ENCODE assay signal across 22 mouse cellular contexts in genomic region chr2:146281346-146281745, GRCm38 (mm10). TPM values are rescaled to one million over a fixed set of nuclear protein-coding genes. Genes with fewer than 3 reads are reported as not detected.
DNase-seq lines count a peak whose midpoint lies in the region; ATAC-seq and TF ChIP-seq lines count a peak whose summit lies in the region.
"Had no signal": no experiment of that assay in that cellular context is flagged by ENCODE, and none has a peak within 500 bp of the region (broad histone marks: within the 10 kb centered on the region; RNA-seq: fewer than 3 reads in every experiment).

No protein-coding gene starts in this region.

- no peak overlapping the region for H3K4me3 ChIP-seq in G1E (ENCODE audit: low read depth, low read length)
- no peak overlapping the region for H3K4me3 ChIP-seq in forebrain, postnatal 0 days (ENCODE audit: low read depth, low read length)
- no peak overlapping the region for H3K4me3 ChIP-seq in liver, embryonic 14.5 days (ENCODE audit: insufficient read depth in 1 of 2, low read depth in 2 of 2, low read length in 2 of 2)
- no peak overlapping the region for H3K4me3 ChIP-seq in limb, embryonic 10.5 days
- H3K4me3 ChIP-seq: heart, embryonic 10.5 days; intestine, embryonic 15.5 days; layer of hippocampus, adult 2 months had no signal

- no peak for TF ChIP-seq CTCF in G1E (IDR thresholded peaks at IDR 0.05; ENCODE audit: low read depth, low read length)
- TF ChIP-seq CTCF in brain, embryonic 14.5 days (IDR thresholded peaks at IDR 0.05; ENCODE audit: borderline replicate concordance, extremely low read depth, insufficient read depth, insufficient read length): no peak
- no peak for TF ChIP-seq CTCF in forebrain, postnatal 0 days (IDR thresholded peaks at IDR 0.05; ENCODE audit: low read depth)
- no peak for TF ChIP-seq CTCF in liver, embryonic 14.5 days (IDR thresholded peaks at IDR 0.05; ENCODE audit: low read depth)

- H3K4me1 ChIP-seq in G1E (ENCODE audit: insufficient read depth, low read depth, low read length): peaks cover 36% of the 10 kb centered on the region
- H3K4me1 ChIP-seq in forebrain, postnatal 0 days (ENCODE audit: insufficient read depth): peaks cover 13% of the 10 kb centered on the region; the same call in 1 of the 2 replicates
- peaks cover 0 to 4% of the 10 kb centered on the region in 2 experiments; a peak in 1 of 4 replicates for H3K4me1 ChIP-seq in liver, embryonic 14.5 days (replicated peaks; ENCODE audit: control insufficient read depth in 2 of 2, insufficient read depth in 2 of 2, low read length in 1 of 2)
- H3K4me1 ChIP-seq in limb, embryonic 10.5 days: peaks cover 29% of the 10 kb centered on the region

- 44% methylated on average over 6 of the region's 6 CpGs for WGBS in forebrain, postnatal 0 days
- WGBS in liver, embryonic 14.5 days (ENCODE audit: insufficient replicate concordance): 28% methylated on average over 6 of the region's 6 CpGs
- 84% methylated on average over 6 of the region's 6 CpGs for WGBS in limb, embryonic 10.5 days

- H3K27ac ChIP-seq in forebrain, postnatal 0 days (ENCODE audit: low read depth, low read length): peak overlapping the region; percentile 57; the same call in 1 of the 2 replicates
- H3K27ac ChIP-seq in liver, embryonic 14.5 days: no peak overlapping the region
- H3K27ac ChIP-seq in limb, embryonic 10.5 days: no peak overlapping the region
- H3K27ac ChIP-seq: heart, embryonic 10.5 days; intestine, embryonic 15.5 days; layer of hippocampus, adult 2 months had no signal

- no peaks in the 10 kb centered on the region for H3K9me3 ChIP-seq in G1E (replicated peaks)
- H3K9me3 ChIP-seq in forebrain, postnatal 0 days (ENCODE audit: low read length): no peaks in the 10 kb centered on the region
- H3K9me3 ChIP-seq in liver, embryonic 14.5 days (ENCODE audit: control insufficient read depth, low read length): no peaks in the 10 kb centered on the region
- H3K9me3 ChIP-seq in limb, embryonic 10.5 days (replicated peaks): no peaks in the 10 kb centered on the region
- H3K9me3 ChIP-seq: heart, embryonic 10.5 days; intestine, embryonic 15.5 days had no signal

- peak; percentile 4 for DNase-seq in G1E (ENCODE audit: low spot score)
- peak; percentile 61 for DNase-seq in brain, embryonic 14.5 days (ENCODE audit: low read depth)
- no peak for DNase-seq in forebrain, postnatal 0 days
- peak in 2 of 3 experiments; percentile 4 to 10 for DNase-seq in liver, embryonic 14.5 days (ENCODE audit: low read depth in 3 of 3, low spot score in 3 of 3)
- no peak for DNase-seq in frontal cortex, postnatal 14 days (ENCODE audit: low spot score in 2 of 2)
- no peak for DNase-seq in limb, embryonic 10.5 days (ENCODE audit: low spot score)
- no peak for DNase-seq in adrenal gland, postnatal 4 days (ENCODE audit: low spot score in 2 of 2)
- DNase-seq: cerebellum, adult 11-12 months; cerebellum, postnatal 25 days; gastrocnemius, postnatal 25 days; lung, postnatal 14 days; right cerebral cortex, adult 18-20 months; spleen, adult 18-20 months had no signal

- TF ChIP-seq EP300 in liver, embryonic 14.5 days (IDR thresholded peaks at IDR 0.05; ENCODE audit: low read depth): peak; percentile 34

- H3K4me2 ChIP-seq in forebrain, postnatal 0 days (ENCODE audit: low read depth): no peak overlapping the region
- H3K4me2 ChIP-seq in liver, embryonic 14.5 days (ENCODE audit: low read depth): no peak overlapping the region
- H3K4me2 ChIP-seq: intestine, embryonic 15.5 days had no signal

- H3K9ac ChIP-seq in forebrain, postnatal 0 days: no peak overlapping the region
- H3K9ac ChIP-seq in liver, embryonic 14.5 days (replicated peaks): no peak overlapping the region
- H3K9ac ChIP-seq: intestine, embryonic 15.5 days had no signal

- peaks cover 13% of the 10 kb centered on the region for H3K36me3 ChIP-seq in G1E (replicated peaks)
- H3K36me3 ChIP-seq in forebrain, postnatal 0 days (ENCODE audit: insufficient read depth): no peaks in the 10 kb centered on the region
- H3K36me3 ChIP-seq in liver, embryonic 14.5 days (replicated peaks; ENCODE audit: control insufficient read depth, insufficient read depth, low read depth): no peaks in the 10 kb centered on the region
- no peaks in the 10 kb centered on the region for H3K36me3 ChIP-seq in limb, embryonic 10.5 days
- H3K36me3 ChIP-seq: heart, embryonic 10.5 days; intestine, embryonic 15.5 days had no signal

- no peaks in the 10 kb centered on the region for H3K27me3 ChIP-seq in G1E (ENCODE audit: insufficient read depth, low read length)
- H3K27me3 ChIP-seq in forebrain, postnatal 0 days (ENCODE audit: insufficient read depth, low read length): no peaks in the 10 kb centered on the region
- no peaks in the 10 kb centered on the region for H3K27me3 ChIP-seq in liver, embryonic 14.5 days (ENCODE audit: control insufficient read depth, insufficient read depth, low read length)
- H3K27me3 ChIP-seq in limb, embryonic 10.5 days (ENCODE audit: low read depth, poor library complexity, severe bottlenecking): no peaks in the 10 kb centered on the region
- H3K27me3 ChIP-seq: intestine, embryonic 15.5 days had no signal

- no peak for TF ChIP-seq POLR2A in brain, embryonic 14.5 days (IDR thresholded peaks at IDR 0.05; ENCODE audit: borderline replicate concordance, extremely low read depth, insufficient read depth, insufficient read length, poor library complexity, severe bottlenecking)

- peak; percentile 88 for ATAC-seq in G1E (ENCODE audit: extremely low read depth, insufficient number of reproducible peaks, low FRiP score, poor library complexity, severe bottlenecking)
- no peak for ATAC-seq in forebrain, postnatal 0 days
- ATAC-seq in liver, embryonic 14.5 days (ENCODE audit: insufficient read depth): peak; percentile 55; the same call in 1 of the 2 replicates
- ATAC-seq: CD4-positive, CD25-positive, alpha-beta regulatory T cell, adult 4 months; intestine, embryonic 15.5 days had no signal

RNA-seq across cellular contexts. Expression of gene Insm1, which starts 59.6 kb away (rescaled TPM):
- total RNA-seq in G1E (2014; fragmentation: Nextera tagmentation) (not detected in 2 replicates), G1E (2017) (0.05 TPM in 1 of 2 replicates, not detected in the other)
- polyA plus RNA-seq in G1E (2012): not detected in 2 replicates
- 51.1 and 74.2 TPM in 2 replicates for polyA plus RNA-seq in brain, embryonic 14.5 days (2012; rRNA removed)
- total RNA-seq in forebrain, postnatal 0 days (2014; rRNA removed): 16.8 and 30.8 TPM in 2 replicates
- 4.6 and 4.8 TPM in 2 replicates for polyA plus RNA-seq in forebrain, postnatal 0 days (2015; fragmentation: Nextera tagmentation; extraction: Ambion mirVana)
- 0.02 and 0.15 TPM in 2 replicates for polyA plus RNA-seq in liver, embryonic 14.5 days (2012; rRNA removed)
- not detected in 2 replicates for polyA plus RNA-seq in liver, embryonic 14.5 days (2014; fragmentation: Nextera tagmentation; extraction: Ambion mirVana)
- 0.06 TPM in 1 of 2 replicates, not detected in the other for polyA plus RNA-seq in limb, embryonic 10.5 days (2016; fragmentation: Nextera tagmentation; extraction: Ambion mirVana)
- 10 to 100 TPM; 16.6 to 16.8 TPM for total RNA-seq in adrenal gland, postnatal 4 days (2021)
- total RNA-seq: gastrocnemius, postnatal 25 days; heart, postnatal 25 days; megakaryocyte-erythroid progenitor cell, adult 5-6 weeks; MEL had no signal
- polyA plus RNA-seq: CD4-positive, CD25-positive, alpha-beta regulatory T cell, adult 4 months; kidney, embryonic 16.5 days; liver, embryonic 16.5 days had no signal

Comparison
In these comparisons a context has a peak if more than half of its experiments do, and no peak if none do; other contexts are left out.
1. DNase-seq: peak in G1E (single experiment), brain, embryonic 14.5 days (single experiment) and liver, embryonic 14.5 days (2 of 3); none in forebrain, postnatal 0 days (single experiment), frontal cortex, postnatal 14 days (0 of 2), limb, embryonic 10.5 days (single experiment) and adrenal gland, postnatal 4 days (0 of 2).